In the genomic region with DNA sequence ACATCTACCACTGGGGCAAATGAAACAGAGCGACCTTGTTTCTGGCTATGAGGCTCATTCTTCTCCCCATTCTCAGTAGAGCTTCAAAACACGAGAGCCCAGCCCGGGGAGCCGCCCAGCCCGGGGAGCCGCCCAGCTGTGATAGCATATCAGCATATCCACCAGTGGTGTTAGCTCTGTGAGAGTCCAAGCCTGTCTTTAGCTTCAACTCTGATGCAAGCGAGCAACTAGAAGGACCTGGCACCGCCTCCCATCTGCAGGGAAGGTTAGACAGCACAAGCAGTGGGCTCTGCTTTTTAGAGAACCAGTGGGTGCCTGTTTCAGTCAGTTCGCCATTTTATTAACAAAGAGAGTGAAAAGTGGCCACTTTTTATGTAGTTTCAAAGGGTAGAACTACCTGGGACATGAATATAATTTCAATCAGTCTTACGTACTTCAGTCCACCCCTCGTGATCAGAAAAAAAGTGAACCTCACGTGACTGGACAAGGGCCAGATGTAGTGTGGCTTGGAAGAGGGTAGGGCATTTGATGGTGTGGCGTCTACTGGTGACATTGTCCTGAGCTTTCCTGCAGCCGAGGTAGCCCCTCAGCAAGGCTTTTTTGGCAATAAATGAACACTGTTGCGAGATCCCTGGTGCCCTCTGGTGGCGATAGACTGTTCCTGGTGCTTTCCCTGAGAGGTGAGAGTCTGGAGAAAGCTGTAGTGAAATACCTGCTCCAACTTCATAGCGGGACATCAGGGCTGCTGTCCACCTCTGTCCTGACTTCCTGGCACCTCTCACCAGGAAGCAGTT, we compare ENCODE assay signal across 8 mouse cellular contexts.
DNase-seq lines count a peak whose midpoint lies in the region; ATAC-seq and TF ChIP-seq lines count a peak whose summit lies in the region.

No protein-coding gene starts in this region.

- no peak overlapping the region for H3K9ac ChIP-seq in liver, embryonic 14.5 days (replicated peaks)

- TF ChIP-seq CTCF in bone marrow, adult 2 months (IDR thresholded peaks at IDR 0.05; ENCODE audit: control insufficient read depth, insufficient read depth, low read length) = peak; percentile 34; the same call in 1 of the 2 replicates
- TF ChIP-seq CTCF in liver, embryonic 14.5 days (IDR thresholded peaks at IDR 0.05; ENCODE audit: low read depth) = peak; percentile 60

- H3K4me3 ChIP-seq in bone marrow, adult 2 months (replicated peaks; ENCODE audit: control insufficient read depth, low read depth, low read length) = no peak overlapping the region
- no peak overlapping the region for H3K4me3 ChIP-seq in forebrain, embryonic 10.5 days
- H3K4me3 ChIP-seq in liver, embryonic 14.5 days (ENCODE audit: insufficient read depth in 1 of 2, low read depth in 2 of 2, low read length in 2 of 2) = no peak overlapping the region

- WGBS in bone marrow, adult 2 months = 48% methylated on average over 17 of the region's 17 CpGs
- 54% methylated on average over 17 of the region's 17 CpGs for WGBS in forebrain, embryonic 10.5 days
- WGBS in liver, embryonic 14.5 days (ENCODE audit: insufficient replicate concordance) = 30% methylated on average over 17 of the region's 17 CpGs

- H3K27ac ChIP-seq in bone marrow, adult 2 months (ENCODE audit: control insufficient read depth, insufficient read depth, low read depth, low read length, poor library complexity) = no peak overlapping the region
- H3K27ac ChIP-seq in forebrain, embryonic 10.5 days = no peak overlapping the region
- no peak overlapping the region for H3K27ac ChIP-seq in liver, embryonic 14.5 days

- TF ChIP-seq EP300 in liver, embryonic 14.5 days (IDR thresholded peaks at IDR 0.05; ENCODE audit: low read depth) = no peak

- no peaks in the 10 kb centered on the region for H3K4me1 ChIP-seq in bone marrow, adult 2 months (ENCODE audit: control insufficient read depth, insufficient read depth, low read length)
- H3K4me1 ChIP-seq in forebrain, embryonic 10.5 days = no peaks in the 10 kb centered on the region
- no peaks in the 10 kb centered on the region for H3K4me1 ChIP-seq in liver, embryonic 14.5 days (replicated peaks; ENCODE audit: control insufficient read depth in 2 of 2, insufficient read depth in 2 of 2, low read length in 1 of 2)

- peak; percentile 34 for DNase-seq in ovary, postnatal 36 days (ENCODE audit: low spot score)
- no peak for DNase-seq in ovary, adult 18-20 months (ENCODE audit: low spot score)
- DNase-seq in forebrain, embryonic 10.5 days (ENCODE audit: extremely low spot score, low spot score) = peak; percentile 55
- DNase-seq in hindlimb bud, embryonic 11.5 days (ENCODE audit: extremely low spot score, low read depth, low spot score) = peak; percentile 54
- DNase-seq in liver, embryonic 14.5 days (ENCODE audit: low read depth in 3 of 3, low spot score in 3 of 3) = no peak
- peak; percentile 62 for DNase-seq in retina, postnatal 1 day
- no peak for DNase-seq in adipocyte (ENCODE audit: low spot score)

- no peaks in the 10 kb centered on the region for H3K36me3 ChIP-seq in forebrain, embryonic 10.5 days (replicated peaks)
- H3K36me3 ChIP-seq in liver, embryonic 14.5 days (replicated peaks; ENCODE audit: control insufficient read depth, insufficient read depth, low read depth) = no peaks in the 10 kb centered on the region

- no peak overlapping the region for H3K4me2 ChIP-seq in liver, embryonic 14.5 days (ENCODE audit: low read depth)

- H3K27me3 ChIP-seq in forebrain, embryonic 10.5 days (ENCODE audit: poor library complexity, severe bottlenecking) = no peaks in the 10 kb centered on the region
- no peaks in the 10 kb centered on the region for H3K27me3 ChIP-seq in liver, embryonic 14.5 days (ENCODE audit: control insufficient read depth, insufficient read depth, low read length)

- TF ChIP-seq POLR2A in bone marrow, adult 2 months (IDR thresholded peaks at IDR 0.05; ENCODE audit: borderline replicate concordance, control insufficient read depth, low read depth, low read length) = no peak

- ATAC-seq in liver, embryonic 14.5 days (ENCODE audit: insufficient read depth) = no peak

- no peaks in the 10 kb centered on the region for H3K9me3 ChIP-seq in forebrain, embryonic 10.5 days
- H3K9me3 ChIP-seq in liver, embryonic 14.5 days (ENCODE audit: control insufficient read depth, low read length) = no peaks in the 10 kb centered on the region

Comparison
In these comparisons a context has a peak if more than half of its experiments do, and no peak if none do; other contexts are left out.
1. DNase-seq: peak in ovary, postnatal 36 days (single experiment), forebrain, embryonic 10.5 days (single experiment), hindlimb bud, embryonic 11.5 days (single experiment) and retina, postnatal 1 day (single experiment); none in ovary, adult 18-20 months (single experiment), liver, embryonic 14.5 days (0 of 3) and adipocyte (single experiment).